Mouse (Mus musculus) hindbrain, embryonic 13.5 days (tissue): ENCODE data around the gene Ier5. TPM values are rescaled to one million over a fixed set of nuclear protein-coding genes. Genes with fewer than 3 reads are reported as not detected.

Source experiments
- polyA plus RNA-seq: library from polyadenylated mRNA; unstranded; fragments of >200 nt; fragmentation: Nextera tagmentation; extraction: Ambion mirVana; gene quantifications from 2 replicates; pipeline ENCODE4 v1.2.1, GENCODE M21; 2015

Ier5 gene
- polyA plus RNA-seq, 1 experiment from 2014 or later: 8.8 TPM

Other genes with a start within 250 kb of the Ier5 start
- 7.8 and 9.2 TPM in 2 replicates for gene Cacna1e, start 215.1 kb downstream of the Ier5 start, polyA plus RNA-seq
- 1.3 and 2.1 TPM in 2 replicates for gene Mr1, start 47.2 kb upstream of the Ier5 start, polyA plus RNA-seq
- 121 TPM in 2 replicates for gene Stx6, start 59.1 kb upstream of the Ier5 start, polyA plus RNA-seq
- 3.9 and 4.7 TPM in 2 replicates for gene BC034090, start 144.8 kb upstream of the Ier5 start, polyA plus RNA-seq